Mouse (Mus musculus): ENCODE measurements around the gene Hmgb1. TPM values are rescaled to one million over a fixed set of nuclear protein-coding genes. Genes with fewer than 3 reads are reported as not detected.

Gene Hmgb1
- polyA plus RNA-seq, 1 experiment from 2014 or later, result 1,034 TPM

DNA sequence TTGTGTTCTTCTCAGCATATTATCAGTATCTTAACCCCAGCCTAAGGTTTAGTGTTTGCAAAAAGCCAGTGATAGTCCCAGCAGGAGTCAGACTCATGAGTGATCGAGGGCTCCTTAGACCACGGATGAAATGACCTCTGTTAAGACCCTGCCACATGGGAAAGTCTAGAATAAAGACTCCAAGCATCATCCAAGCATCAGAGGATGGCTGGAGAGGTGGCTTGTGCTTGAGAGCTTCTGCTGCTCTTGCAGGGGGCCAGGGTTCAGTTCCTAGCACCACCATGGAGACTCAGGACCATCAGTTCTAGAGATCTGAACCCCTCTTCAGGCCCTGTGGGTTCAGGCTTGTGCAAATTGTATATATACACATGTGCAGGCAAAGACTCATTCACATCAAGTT, 16.2 kb downstream of the Hmgb1 start:
- Histone ChIP-seq H3K4me1 (0 out of 2 replicates have a peak, but pooled peaks cover 2% of the 10 kb centered on the region), H3K4me3 (replicated peaks) (no peak overlapping the region), H3K36me3 (no peaks in the 10 kb centered on the region), H3K27me3 (no peaks in the 10 kb centered on the region), H3K4me2 (replicated peaks) (no peak overlapping the region), H3K9ac (no peak overlapping the region), H3K27ac (replicated peaks) (no peak overlapping the region), H3K9me3 (replicated peaks) (no peaks in the 10 kb centered on the region)
- 85% methylated on average over 2 of the region's 2 CpGs for WGBS
- ATAC-seq (ENCODE audit: insufficient number of reproducible peaks, low FRiP score, low TSS enrichment, low read depth), result no peak

DNA sequence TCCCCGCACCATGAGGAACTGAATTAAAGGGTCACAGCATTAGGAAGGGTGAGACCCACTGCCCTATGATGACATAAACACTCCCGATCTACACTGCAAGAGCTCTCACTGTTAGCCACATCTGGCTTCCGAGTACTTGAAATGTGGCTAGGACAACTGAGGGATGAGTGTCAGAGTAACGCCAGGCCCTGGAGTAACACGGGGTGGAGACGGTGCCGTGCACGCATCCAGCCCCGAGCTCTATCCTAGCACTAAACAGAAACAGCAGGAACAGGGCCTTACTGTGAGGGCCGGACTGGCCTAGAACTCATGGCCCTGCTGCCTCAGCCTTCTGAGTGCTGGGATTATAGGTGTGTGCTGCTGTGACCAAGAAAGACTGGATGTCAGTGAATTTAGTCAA, 18.3 kb downstream of the Hmgb1 start:
- Histone ChIP-seq H3K9me3 (replicated peaks) (no peaks in the 10 kb centered on the region), H3K4me3 (replicated peaks) (no peak overlapping the region), H3K9ac (no peak overlapping the region), H3K27me3 (no peaks in the 10 kb centered on the region), H3K36me3 (no peaks in the 10 kb centered on the region), H3K27ac (replicated peaks) (no peak overlapping the region), H3K4me2 (replicated peaks) (no peak overlapping the region), H3K4me1 (no peaks in the 10 kb centered on the region)
- 88% methylated on average over 10 of the region's 10 CpGs for WGBS
- no peak for ATAC-seq (ENCODE audit: insufficient number of reproducible peaks, low FRiP score, low TSS enrichment, low read depth)

DNA sequence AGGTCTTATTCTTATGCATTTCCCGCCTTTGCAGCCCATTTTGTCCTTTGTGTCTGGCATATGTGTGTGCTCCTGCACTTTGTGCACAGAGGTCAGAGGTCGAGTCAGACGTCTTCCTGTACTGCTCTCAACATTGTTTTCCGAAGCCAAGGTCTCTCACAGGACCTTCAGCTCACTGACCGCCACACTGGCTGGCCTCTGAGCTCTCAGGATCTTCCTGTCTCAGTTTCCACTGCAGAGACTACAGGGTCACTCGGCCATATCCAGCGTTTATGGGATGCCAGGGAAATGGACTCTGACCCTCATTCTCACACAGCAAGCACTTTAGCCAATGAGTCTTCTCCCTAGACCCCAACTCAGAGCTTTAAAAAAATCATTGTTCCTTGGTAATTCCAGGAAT, 19.4 kb downstream of the Hmgb1 start:
- no peak overlapping the region for H3K4me2 ChIP-seq (replicated peaks)
- no peaks in the 10 kb centered on the region for H3K27me3 ChIP-seq
- H3K4me1 ChIP-seq, result no peaks in the 10 kb centered on the region
- 45% methylated on average over 7 of the region's 7 CpGs for WGBS
- no peak overlapping the region for H3K4me3 ChIP-seq (replicated peaks)
- no peak overlapping the region for H3K27ac ChIP-seq (replicated peaks)
- no peak for ATAC-seq (ENCODE audit: insufficient number of reproducible peaks, low FRiP score, low TSS enrichment, low read depth)
- H3K9me3 ChIP-seq (replicated peaks), result no peaks in the 10 kb centered on the region
- no peaks in the 10 kb centered on the region for H3K36me3 ChIP-seq
- no peak overlapping the region for H3K9ac ChIP-seq

DNA sequence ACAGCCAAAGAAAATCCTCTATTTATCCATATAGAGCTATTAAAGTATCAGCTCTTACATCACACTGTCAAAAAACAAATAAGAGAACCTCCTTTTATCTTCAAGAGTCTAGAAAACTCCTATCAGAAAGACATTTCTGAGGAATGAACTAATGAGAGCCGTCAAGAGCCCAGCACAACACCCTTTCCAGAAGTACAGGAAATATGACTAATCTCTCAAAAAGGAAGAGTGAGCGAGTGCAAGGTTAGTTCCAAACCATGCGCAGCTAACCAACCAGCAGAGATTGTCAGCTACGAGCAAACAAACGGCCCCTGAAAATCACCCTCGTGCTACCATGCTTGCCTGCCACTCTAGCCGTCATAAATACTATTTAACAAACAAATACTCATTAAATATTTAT, 21.4 kb downstream of the Hmgb1 start:
- WGBS, result 68% methylated on average over 7 of the region's 7 CpGs
- Histone ChIP-seq H3K27me3 (no peaks in the 10 kb centered on the region), H3K36me3 (no peaks in the 10 kb centered on the region), H3K9ac (no peak overlapping the region), H3K9me3 (replicated peaks) (no peaks in the 10 kb centered on the region), H3K4me2 (replicated peaks) (no peak overlapping the region), H3K27ac (replicated peaks) (no peak overlapping the region), H3K4me1 (no peaks in the 10 kb centered on the region), H3K4me3 (replicated peaks) (no peak overlapping the region)
- ATAC-seq (ENCODE audit: insufficient number of reproducible peaks, low FRiP score, low TSS enrichment, low read depth), result no peak

DNA sequence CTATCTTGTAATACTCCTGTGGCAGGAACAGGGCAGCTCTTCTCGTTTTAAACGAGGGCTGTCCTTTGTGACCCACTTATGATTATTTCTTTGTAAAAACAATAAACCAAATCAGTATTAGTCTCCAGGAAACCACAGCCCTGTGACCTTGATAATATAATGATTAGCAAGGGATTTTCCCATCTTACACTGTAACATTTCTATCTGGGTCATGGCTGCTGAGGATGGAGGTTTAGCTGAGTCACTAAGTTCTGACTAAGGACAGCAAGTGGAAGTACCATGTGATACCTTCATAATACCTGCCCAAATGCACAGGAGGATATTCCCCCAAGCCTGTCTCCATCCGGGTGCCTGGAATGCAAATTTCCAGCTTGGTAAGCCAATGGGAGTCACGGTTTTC, 23.8 kb downstream of the Hmgb1 start:
- no peak for ATAC-seq (ENCODE audit: insufficient number of reproducible peaks, low FRiP score, low TSS enrichment, low read depth)
- 72% methylated on average over 4 of the region's 4 CpGs for WGBS

DNA sequence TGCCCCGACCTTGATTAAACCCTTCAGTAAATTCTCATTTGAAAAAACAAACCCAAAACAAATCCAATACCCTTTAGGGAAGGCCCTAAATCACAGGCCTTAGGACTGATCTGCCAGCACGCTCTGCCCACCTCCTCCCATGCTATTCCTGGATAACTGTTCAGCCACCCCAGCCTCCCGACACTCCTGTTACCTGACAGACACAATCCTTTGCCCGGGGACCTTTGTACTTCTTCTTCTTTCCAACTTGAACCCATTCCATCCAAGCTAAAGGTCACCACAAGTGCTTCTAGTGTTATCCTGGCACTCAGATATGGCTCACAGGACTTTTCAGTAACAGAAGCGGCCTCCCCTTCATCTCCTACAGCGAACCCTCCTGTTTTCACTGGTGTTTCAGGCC, 25.3 kb downstream of the Hmgb1 start:
- no peaks in the 10 kb centered on the region for H3K9me3 ChIP-seq (replicated peaks)
- no peaks in the 10 kb centered on the region for H3K36me3 ChIP-seq
- WGBS, result 86% methylated on average over 6 of the region's 6 CpGs
- H3K4me3 ChIP-seq (replicated peaks), result no peak overlapping the region
- no peak overlapping the region for H3K4me2 ChIP-seq (replicated peaks)
- H3K4me1 ChIP-seq, result no peaks in the 10 kb centered on the region
- no peak overlapping the region for H3K9ac ChIP-seq
- no peak overlapping the region for H3K27ac ChIP-seq (replicated peaks)
- ATAC-seq (ENCODE audit: insufficient number of reproducible peaks, low FRiP score, low TSS enrichment, low read depth), result no peak
- H3K27me3 ChIP-seq, result no peaks in the 10 kb centered on the region

More for the DNA sequence above, 23.8 kb downstream of the Hmgb1 start:
- H3K4me1 ChIP-seq, result no peaks in the 10 kb centered on the region
- no peak overlapping the region for H3K27ac ChIP-seq (replicated peaks)
- no peaks in the 10 kb centered on the region for H3K27me3 ChIP-seq
- H3K4me3 ChIP-seq (replicated peaks), result no peak overlapping the region
- no peaks in the 10 kb centered on the region for H3K36me3 ChIP-seq
- no peak overlapping the region for H3K4me2 ChIP-seq (replicated peaks)
- H3K9me3 ChIP-seq (replicated peaks), result no peaks in the 10 kb centered on the region
- H3K9ac ChIP-seq, result no peak overlapping the region

DNA sequence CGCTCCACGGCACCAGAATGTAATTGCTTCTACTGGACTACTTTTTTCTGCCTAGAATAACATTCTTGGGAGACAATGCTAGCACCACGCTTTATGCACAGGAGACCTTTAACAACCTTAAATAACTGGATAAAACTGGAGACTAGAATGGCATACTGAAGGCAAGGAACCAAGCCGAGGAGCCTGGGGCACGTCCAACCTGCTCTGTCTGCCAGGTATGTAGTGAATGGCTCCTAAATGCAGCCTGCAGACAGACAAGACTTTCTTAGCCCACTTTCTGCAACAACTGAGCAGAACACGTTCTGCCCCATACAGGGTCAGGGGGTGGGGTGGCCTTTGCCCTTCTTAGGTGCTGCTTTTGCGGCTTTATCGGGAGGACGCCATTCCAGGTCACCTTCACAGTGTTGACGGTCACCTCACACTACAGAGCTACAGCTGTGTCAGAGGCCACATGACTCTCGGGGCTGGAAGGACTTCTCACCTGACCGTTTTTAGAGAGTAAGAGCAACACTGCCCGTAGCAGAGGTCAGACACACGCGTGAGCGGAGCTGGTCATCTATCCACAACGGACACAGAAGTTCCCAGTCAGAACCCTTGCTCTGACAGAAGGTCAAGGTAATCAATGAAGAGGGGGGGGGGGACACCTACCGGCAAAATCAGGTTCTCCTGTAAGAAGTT, 27.3 kb downstream of the Hmgb1 start:
- Histone ChIP-seq H3K36me3 (no peaks in the 10 kb centered on the region), H3K9ac (no peak overlapping the region), H3K27ac (replicated peaks) (no peak overlapping the region), H3K4me1 (peaks cover 6% of the 10 kb centered on the region; the same call in 1 of the 2 replicates), H3K4me3 (replicated peaks) (no peak overlapping the region), H3K4me2 (replicated peaks) (no peak overlapping the region), H3K27me3 (no peaks in the 10 kb centered on the region), H3K9me3 (replicated peaks) (no peaks in the 10 kb centered on the region)
- WGBS, result 91% methylated on average over 18 of the region's 18 CpGs
- no peak for ATAC-seq (ENCODE audit: insufficient number of reproducible peaks, low FRiP score, low TSS enrichment, low read depth)

DNA sequence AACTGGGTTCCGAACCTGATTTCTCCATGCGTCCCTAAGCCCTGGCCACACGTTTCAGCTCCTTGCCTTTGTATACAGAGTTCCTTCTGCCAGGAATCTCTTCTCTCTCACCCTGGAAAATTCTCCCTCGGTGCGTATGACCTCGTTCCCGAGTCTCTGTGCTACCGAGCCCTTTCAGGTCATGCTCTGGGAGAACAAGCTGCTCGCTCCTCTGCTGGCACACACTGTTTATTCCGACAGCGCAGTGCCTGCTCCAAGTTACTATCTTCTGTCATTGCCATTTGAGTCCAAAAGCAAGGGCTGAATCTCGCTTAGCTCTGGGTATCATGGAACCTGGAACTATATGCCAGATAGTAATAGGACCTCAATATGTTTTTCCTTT, 31.5 kb downstream of the Hmgb1 start:
- H3K27me3 ChIP-seq, result no peaks in the 10 kb centered on the region
- H3K36me3 ChIP-seq, result no peaks in the 10 kb centered on the region
- ATAC-seq (ENCODE audit: insufficient number of reproducible peaks, low FRiP score, low TSS enrichment, low read depth), result no peak; the same call in 1 of the 2 replicates
- 53% methylated on average over 12 of the region's 12 CpGs for whole genome bisulfite sequencing
- no peaks in the 10 kb centered on the region for H3K9me3 ChIP-seq (replicated peaks)
- no peak overlapping the region for H3K9ac ChIP-seq
- H3K27ac ChIP-seq (replicated peaks), result peak overlapping the region; percentile 65; the same call in 1 of the 2 replicates
- no peak overlapping the region for H3K4me3 ChIP-seq (replicated peaks)
- peaks cover 7% of the 10 kb centered on the region; the same call in 1 of the 2 replicates for H3K4me1 ChIP-seq
- H3K4me2 ChIP-seq (replicated peaks), result peak overlapping the region; percentile 21; the same call in 1 of the 2 replicates

DNA sequence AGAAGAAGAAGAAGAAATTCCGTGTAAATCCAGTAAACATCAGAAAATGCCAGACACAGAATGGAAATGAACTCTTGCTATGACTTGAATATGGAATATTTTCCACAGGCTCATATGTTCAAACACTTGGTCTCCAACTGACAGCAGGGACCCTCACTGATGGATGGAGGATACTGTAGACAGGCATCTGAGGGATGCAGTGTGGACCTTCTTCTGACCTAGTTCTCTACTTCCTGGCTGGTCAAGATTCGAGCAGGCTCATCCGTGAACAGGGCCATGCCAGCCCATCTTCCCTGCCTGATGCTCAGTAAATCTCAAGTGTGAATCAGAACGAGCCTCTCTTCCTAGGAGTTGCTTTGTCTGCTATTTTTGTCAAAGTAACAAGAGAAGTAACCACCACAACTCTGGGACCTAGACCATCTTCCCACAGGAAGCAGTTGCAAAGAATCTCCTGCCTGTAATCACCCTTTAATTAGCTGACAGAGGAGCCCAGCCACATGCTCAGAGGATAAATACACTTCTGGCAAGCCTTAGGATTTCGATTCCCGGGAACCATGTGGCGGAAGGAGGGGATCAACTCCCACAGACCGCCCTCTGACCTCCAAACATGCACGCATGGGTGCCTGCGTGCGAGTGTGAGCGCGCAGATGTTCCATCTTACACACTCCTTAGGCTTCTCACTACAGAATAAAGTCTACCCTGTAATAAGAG, 32.1 kb downstream of the Hmgb1 start:
- Histone ChIP-seq H3K36me3 (no peaks in the 10 kb centered on the region), H3K9ac (no peak overlapping the region), H3K27ac (replicated peaks) (peak overlapping the region; percentile 65; the same call in 1 of the 2 replicates), H3K9me3 (replicated peaks) (no peaks in the 10 kb centered on the region), H3K27me3 (no peaks in the 10 kb centered on the region), H3K4me2 (replicated peaks) (peak overlapping the region; percentile 21; the same call in 1 of the 2 replicates), H3K4me1 (peaks cover 7% of the 10 kb centered on the region; the same call in 1 of the 2 replicates), H3K4me3 (replicated peaks) (no peak overlapping the region)
- ATAC-seq (ENCODE audit: insufficient number of reproducible peaks, low FRiP score, low TSS enrichment, low read depth), result peak; percentile 67; the same call in 1 of the 2 replicates
- WGBS, result 33% methylated on average over 13 of the region's 13 CpGs

DNA sequence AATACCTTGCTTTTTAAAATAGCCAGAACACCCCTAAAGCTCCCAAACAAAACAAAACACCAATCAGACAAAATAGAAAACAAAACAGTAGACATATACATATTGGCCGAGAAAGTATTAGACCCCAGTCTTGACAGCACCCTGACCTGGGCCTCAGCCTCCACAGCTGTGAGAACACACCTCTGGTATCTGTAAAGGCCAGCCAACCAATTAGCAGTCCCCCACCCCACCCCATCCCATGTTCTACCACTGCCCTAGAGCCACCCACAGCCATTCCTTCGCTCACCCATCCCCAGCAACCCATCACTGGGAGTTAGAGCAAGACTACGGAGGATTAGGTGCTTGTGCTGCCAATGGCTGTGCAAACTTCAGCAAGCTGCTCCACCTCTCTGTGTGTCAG, 33.4 kb downstream of the Hmgb1 start:
- WGBS, result 96% methylated on average over 3 of the region's 3 CpGs

DNA sequence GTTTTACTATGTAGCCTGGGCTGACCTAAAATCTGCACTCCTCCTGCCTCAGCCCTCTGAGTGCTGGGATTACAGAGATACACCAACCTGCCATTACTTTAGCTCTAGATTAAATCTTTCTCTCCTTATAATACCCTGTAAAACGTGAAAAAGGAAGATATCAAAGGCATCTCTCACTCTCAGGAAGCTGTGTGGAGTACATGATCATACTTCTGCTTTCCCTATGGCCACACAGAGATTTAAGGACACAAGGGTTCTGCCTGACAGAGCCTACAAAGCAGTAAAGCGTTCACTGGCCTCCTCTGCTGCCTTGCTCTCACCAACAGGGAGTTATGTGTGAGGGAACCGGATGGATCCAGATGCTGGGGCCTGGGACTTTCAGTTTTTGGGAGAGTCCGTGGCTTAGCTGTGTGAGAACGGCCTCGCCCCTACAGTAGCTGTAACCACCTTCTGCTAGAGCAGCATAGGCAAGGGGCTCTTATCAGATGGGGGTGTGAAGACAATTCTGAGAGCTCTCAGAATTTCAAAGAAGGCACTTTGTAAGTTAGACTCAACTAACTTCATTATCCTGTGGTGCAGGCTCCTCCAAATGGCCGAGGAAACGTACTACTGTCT, 36.8 kb downstream of the Hmgb1 start:
- no peak overlapping the region for H3K4me2 ChIP-seq (replicated peaks)
- no peak overlapping the region for H3K4me3 ChIP-seq (replicated peaks)
- H3K9me3 ChIP-seq (replicated peaks), result no peaks in the 10 kb centered on the region
- H3K4me1 ChIP-seq, result peaks cover 16% of the 10 kb centered on the region
- H3K27me3 ChIP-seq, result no peaks in the 10 kb centered on the region
- H3K36me3 ChIP-seq, result no peaks in the 10 kb centered on the region
- H3K27ac ChIP-seq (replicated peaks), result no peak overlapping the region
- WGBS, result 79% methylated on average over 8 of the region's 8 CpGs
- H3K9ac ChIP-seq, result no peak overlapping the region
- no peak for ATAC-seq (ENCODE audit: insufficient number of reproducible peaks, low FRiP score, low TSS enrichment, low read depth)

More for the DNA sequence above, 33.4 kb downstream of the Hmgb1 start:
- Histone ChIP-seq H3K4me3 (replicated peaks) (no peak overlapping the region), H3K27ac (replicated peaks) (no peak overlapping the region), H3K4me2 (replicated peaks) (no peak overlapping the region), H3K9me3 (replicated peaks) (no peaks in the 10 kb centered on the region), H3K36me3 (no peaks in the 10 kb centered on the region), H3K27me3 (no peaks in the 10 kb centered on the region), H3K9ac (no peak overlapping the region), H3K4me1 (peaks cover 7% of the 10 kb centered on the region; the same call in 1 of the 2 replicates)
- no peak for ATAC-seq (ENCODE audit: insufficient number of reproducible peaks, low FRiP score, low TSS enrichment, low read depth)
